Mouse (Mus musculus) neural tube, embryonic 13.5 days (tissue): ENCODE measurements at regions not wholly inside any gene's neighbourhood (a gene's known extent, or its start where the extent isn't known, plus 50 kb on each side); places are given as distances from the start of the nearest gene placed in this dataset.

ENCODE experiments used
- ATAC-seq: fragments of 200-750 bp; cut with Nextera tagmentation; 2 replicates; pipeline ENCODE4 v1.8.0; 2017; ENCODE audit warnings: low read depth, mild to moderate bottlenecking, moderate TSS enrichment, moderate library complexity
- H3K27ac ChIP-seq: fragments of 300-500 bp; sonication (generic); replicated peaks from 2 replicates; pipeline ENCODE4 v1.5.1; 2015; ENCODE audit warnings: moderate library complexity, mild to moderate bottlenecking, inconsistent platforms
- H3K27me3 ChIP-seq: fragments of 300-500 bp; sonication (generic); 2 replicates; pipeline ENCODE4 v1.6.1; 2015; ENCODE audit warnings: mild to moderate bottlenecking, inconsistent platforms
- H3K36me3 ChIP-seq: fragments of 300-500 bp; sonication (generic); 2 replicates; pipeline ENCODE4 v1.6.1; 2015; ENCODE audit warnings: mild to moderate bottlenecking, inconsistent platforms
- H3K4me1 ChIP-seq: fragments of 300-500 bp; sonication (generic); replicated peaks from 2 replicates; pipeline ENCODE4 v1.6.1; 2015; ENCODE audit warnings: inconsistent platforms
- H3K4me2 ChIP-seq: fragments of 300-500 bp; sonication (generic); 2 replicates; pipeline ENCODE4 v1.6.1; 2015; ENCODE audit warnings: inconsistent platforms, mild to moderate bottlenecking, moderate library complexity
- H3K4me3 ChIP-seq: fragments of 300-500 bp; sonication (generic); 2 replicates; pipeline ENCODE4 v1.5.1; 2015; ENCODE audit warnings: mild to moderate bottlenecking, inconsistent platforms
- H3K9ac ChIP-seq: fragments of 300-500 bp; sonication (generic); 2 replicates; pipeline ENCODE4 v1.6.1; 2015; ENCODE audit warnings: moderate library complexity, mild to moderate bottlenecking, inconsistent platforms
- H3K9me3 ChIP-seq: fragments of 300-500 bp; sonication (generic); 2 replicates; pipeline ENCODE4 v1.6.1; 2016; ENCODE audit warnings: inconsistent platforms
- WGBS: fragments of 180-500 bp; shearing (Covaris S2); methylation state at CpG from one replicate; pipeline ENCODE4 v1.1.7; 2015; 5-methylcytosine and 5-hydroxymethylcytosine counted together

GRCm38 (mm10) chr9:118204456-118204855, 54.5 kb upstream of the Cmc1 start:
- H3K9ac ChIP-seq, result no peak overlapping the region
- H3K4me2 ChIP-seq, result no peak overlapping the region
- H3K36me3 ChIP-seq, result no peaks in the 10 kb centered on the region
- no peaks in the 10 kb centered on the region; the same call in 1 of the 2 replicates for H3K9me3 ChIP-seq
- H3K27me3 ChIP-seq, result no peaks in the 10 kb centered on the region
- ATAC-seq, result no peak
- WGBS, result 88% methylated on average over 9 of the region's 9 CpGs
- H3K4me1 ChIP-seq, result no peaks in the 10 kb centered on the region
- H3K4me3 ChIP-seq, result no peak overlapping the region
- H3K27ac ChIP-seq, result no peak overlapping the region

DNA sequence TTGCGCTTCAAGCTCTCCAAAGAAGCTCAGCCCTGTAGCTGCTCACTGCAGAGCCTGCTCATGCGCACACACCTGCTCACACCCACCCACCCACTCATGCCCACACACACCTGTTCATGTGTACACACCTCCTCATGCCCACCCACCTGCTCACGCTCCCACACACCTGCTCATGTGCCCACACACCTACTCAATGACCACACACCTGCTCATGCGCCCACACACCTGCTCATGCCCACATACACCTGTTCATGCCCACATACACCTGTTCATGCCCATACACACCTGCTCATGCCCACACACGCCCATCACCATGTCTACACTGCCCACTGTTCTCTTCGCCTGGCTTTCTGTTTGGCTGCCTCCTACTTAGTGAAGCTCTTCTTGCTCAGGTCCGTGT, 56.5 kb upstream of the Cmc1 start:
- Histone ChIP-seq H3K36me3 (no peaks in the 10 kb centered on the region), H3K4me1 (no peaks in the 10 kb centered on the region), H3K9ac (no peak overlapping the region), H3K27ac (no peak overlapping the region), H3K4me3 (no peak overlapping the region), H3K27me3 (no peaks in the 10 kb centered on the region), H3K9me3 (no peaks in the 10 kb centered on the region; the same call in 1 of the 2 replicates), H3K4me2 (no peak overlapping the region)
- WGBS, result 90% methylated on average over 7 of the region's 7 CpGs
- no peak for ATAC-seq

GRCm38 (mm10) chr9:118219696-118220095, 69.7 kb upstream of the Cmc1 start:
- H3K27me3 ChIP-seq, result no peaks in the 10 kb centered on the region
- no peak overlapping the region for H3K4me3 ChIP-seq
- 0 out of 2 replicates have a peak, but pooled peaks cover 3% of the 10 kb centered on the region for H3K9me3 ChIP-seq
- ATAC-seq, result no peak
- H3K4me1 ChIP-seq, result no peaks in the 10 kb centered on the region
- no peaks in the 10 kb centered on the region for H3K36me3 ChIP-seq
- no peak overlapping the region for H3K27ac ChIP-seq
- no peak overlapping the region for H3K9ac ChIP-seq
- WGBS, result 87% methylated on average over 5 of the region's 5 CpGs
- H3K4me2 ChIP-seq, result no peak overlapping the region

DNA sequence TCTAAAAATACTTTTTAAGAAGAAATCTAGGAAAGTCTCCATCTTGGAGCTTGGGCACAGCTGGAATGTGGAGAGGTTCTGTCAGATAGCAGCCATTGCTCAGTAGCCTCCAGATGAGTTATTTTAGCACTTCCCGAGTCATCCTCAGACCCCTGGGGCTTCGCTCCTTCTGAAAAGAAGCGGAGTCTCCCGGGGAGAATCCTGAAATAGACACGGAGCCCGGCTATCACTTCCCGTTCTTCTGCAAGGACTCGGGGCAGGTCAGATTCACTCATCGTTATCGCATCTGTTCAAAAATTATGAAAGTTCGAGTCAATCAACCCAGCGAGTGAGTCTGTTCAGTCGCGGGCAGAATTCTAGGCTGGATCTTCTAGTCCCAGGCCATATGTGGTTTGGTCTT, 71.2 kb upstream of the Cmc1 start:
- ATAC-seq, result no peak
- Histone ChIP-seq H3K27me3 (no peaks in the 10 kb centered on the region), H3K4me1 (no peaks in the 10 kb centered on the region), H3K9ac (no peak overlapping the region), H3K4me3 (no peak overlapping the region), H3K27ac (no peak overlapping the region), H3K36me3 (no peaks in the 10 kb centered on the region), H3K4me2 (no peak overlapping the region), H3K9me3 (no peaks in the 10 kb centered on the region)
- WGBS, result 84% methylated on average over 14 of the region's 14 CpGs

DNA sequence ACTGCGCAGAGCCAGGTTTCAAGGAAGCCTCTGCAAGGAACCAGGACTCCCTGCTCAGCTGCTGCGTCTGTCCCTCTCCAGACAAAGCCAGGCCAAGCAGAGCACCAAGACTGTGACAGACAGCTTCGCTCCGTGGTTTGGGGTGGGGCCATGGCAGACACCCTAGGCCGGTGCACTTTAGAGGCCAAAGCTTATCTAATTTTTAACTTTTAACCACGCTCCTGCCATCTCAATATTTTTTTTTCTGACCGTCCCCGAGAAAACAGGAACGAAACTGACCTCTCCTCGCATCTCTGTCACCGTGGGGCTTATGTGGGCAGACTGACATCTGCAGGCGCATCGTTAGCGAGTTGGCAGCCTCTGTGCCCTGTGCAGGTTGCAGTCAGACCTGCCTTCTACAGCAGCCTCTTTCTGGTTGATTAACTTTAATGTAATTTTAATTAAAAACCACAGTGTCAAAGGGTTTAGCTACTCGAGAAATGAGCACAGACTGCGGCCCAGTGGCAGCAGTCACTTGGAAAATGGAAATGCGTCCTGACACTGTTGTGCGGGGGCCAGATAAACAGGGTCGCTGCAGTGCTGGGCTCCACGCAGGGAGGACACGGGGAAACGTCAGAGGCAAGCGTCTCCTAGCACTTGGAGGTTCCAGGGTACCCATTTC, 77.6 kb upstream of the Cmc1 start:
- H3K27me3 ChIP-seq, result no peaks in the 10 kb centered on the region
- H3K4me1 ChIP-seq, result peaks cover 21% of the 10 kb centered on the region
- WGBS, result 48% methylated on average over 23 of the region's 23 CpGs
- H3K36me3 ChIP-seq, result no peaks in the 10 kb centered on the region
- no peak overlapping the region for H3K4me2 ChIP-seq
- no peak overlapping the region for H3K4me3 ChIP-seq
- peak; percentile 67 for ATAC-seq
- H3K27ac ChIP-seq, result peak overlapping the region; percentile 52; the same call in 1 of the 2 replicates
- no peak overlapping the region for H3K9ac ChIP-seq
- H3K9me3 ChIP-seq, result no peaks in the 10 kb centered on the region

DNA sequence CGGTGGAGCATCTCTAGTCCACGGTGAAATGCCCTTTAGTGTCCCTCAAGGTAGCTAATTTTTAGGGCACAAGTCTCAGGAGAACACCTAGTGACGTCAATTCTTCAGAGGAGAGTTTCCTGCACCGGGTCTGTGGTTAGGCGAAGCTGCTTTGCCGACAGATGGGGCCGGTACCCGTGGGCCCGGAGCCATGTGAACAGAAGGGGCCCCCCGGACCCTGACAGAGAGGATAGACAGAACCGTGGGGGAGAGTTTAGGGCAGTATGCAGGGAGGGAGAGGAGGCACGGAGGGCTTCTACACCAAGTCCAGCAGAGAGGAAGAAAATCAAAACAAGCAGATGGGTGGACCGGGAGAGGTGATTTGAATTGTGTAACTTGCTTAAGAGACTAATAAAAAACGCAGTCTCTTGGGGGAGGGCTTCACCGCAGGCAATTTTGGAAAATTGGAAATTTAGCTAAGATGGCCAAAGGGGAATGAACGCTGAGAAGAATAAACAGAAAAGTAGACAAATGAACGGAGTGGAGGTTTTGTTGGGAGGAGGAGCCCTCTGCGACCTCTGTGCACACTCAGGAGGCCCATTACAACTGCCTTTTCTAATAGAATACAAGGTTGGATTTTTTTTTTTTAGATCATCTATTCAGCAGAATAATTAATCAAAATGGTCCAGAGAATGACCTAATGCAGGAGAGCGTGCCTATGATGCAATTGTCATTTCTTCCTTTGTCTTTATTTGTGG, 78.9 kb upstream of the Cmc1 start:
- no peaks in the 10 kb centered on the region for H3K27me3 ChIP-seq
- H3K27ac ChIP-seq, result no peak overlapping the region
- no peak overlapping the region for H3K9ac ChIP-seq
- no peaks in the 10 kb centered on the region for H3K36me3 ChIP-seq
- no peak overlapping the region for H3K4me3 ChIP-seq
- WGBS, result 42% methylated on average over 19 of the region's 19 CpGs
- H3K4me1 ChIP-seq, result peaks cover 21% of the 10 kb centered on the region
- no peak overlapping the region for H3K4me2 ChIP-seq
- H3K9me3 ChIP-seq, result no peaks in the 10 kb centered on the region
- peak; percentile 56; the same call in 1 of the 2 replicates for ATAC-seq

DNA sequence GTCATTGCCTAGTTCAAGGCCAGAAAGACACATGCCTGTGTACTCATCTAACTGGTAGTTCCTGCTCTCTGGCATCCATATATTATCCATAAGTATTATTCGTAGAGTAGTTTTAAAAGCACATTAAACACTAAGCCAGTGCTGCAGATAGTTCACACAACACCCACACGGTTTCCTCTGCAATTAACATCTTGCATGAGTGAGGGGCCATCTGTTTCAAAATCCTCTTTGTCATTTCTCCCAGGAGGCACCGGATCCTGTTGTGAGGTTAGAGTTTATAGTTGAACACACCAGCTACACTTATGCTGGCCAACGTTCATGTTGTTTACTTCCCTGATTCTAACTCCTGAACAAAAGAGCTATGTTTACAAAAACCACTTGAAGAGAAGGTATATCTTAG, 90.7 kb upstream of the Cmc1 start:
- no peak overlapping the region for H3K4me3 ChIP-seq
- no peaks in the 10 kb centered on the region for H3K36me3 ChIP-seq
- no peaks in the 10 kb centered on the region for H3K9me3 ChIP-seq
- H3K4me1 ChIP-seq, result no peaks in the 10 kb centered on the region
- H3K4me2 ChIP-seq, result no peak overlapping the region
- no peak overlapping the region for H3K27ac ChIP-seq
- no peaks in the 10 kb centered on the region for H3K27me3 ChIP-seq
- no peak for ATAC-seq
- no peak overlapping the region for H3K9ac ChIP-seq
- 54% methylated on average over 4 of the region's 4 CpGs for WGBS

DNA sequence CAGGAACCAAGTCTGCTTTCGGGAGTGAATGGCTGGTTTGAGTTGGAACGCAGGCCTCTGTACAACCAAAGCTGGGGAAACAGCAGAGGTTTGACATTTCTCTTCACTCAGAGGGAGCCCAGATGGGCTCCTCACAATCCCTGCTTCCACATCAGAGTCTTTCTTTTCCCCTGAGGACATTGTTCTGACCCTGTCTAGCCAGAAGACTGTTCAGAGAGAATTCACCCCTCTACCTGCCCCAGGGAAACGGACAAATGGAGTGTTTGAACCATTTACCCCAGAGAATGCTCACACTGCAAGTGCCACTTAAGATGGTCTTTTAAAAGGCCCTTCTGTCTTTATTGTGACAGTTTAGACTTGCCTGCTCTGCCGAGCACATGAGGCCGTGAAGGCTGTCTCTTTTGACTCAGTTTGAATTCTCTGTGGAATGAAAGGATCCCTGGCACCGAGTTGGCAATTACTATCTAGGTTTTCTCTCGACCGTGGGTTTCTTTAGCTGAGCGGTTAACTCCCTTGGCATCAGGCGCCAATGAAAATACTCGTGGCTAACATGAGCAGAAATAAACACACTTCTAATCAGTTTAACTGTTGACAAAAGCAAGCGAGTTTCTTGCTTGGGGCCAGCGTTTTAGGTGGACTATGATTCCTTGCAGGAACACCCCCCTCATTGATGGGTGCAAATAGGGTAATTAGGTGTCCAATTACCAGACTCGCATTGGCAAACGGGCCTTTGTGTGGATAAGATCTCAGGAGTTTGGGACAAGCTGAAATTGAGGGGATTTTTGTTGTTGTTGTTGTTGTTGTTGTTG, 97.0 kb upstream of the Cmc1 start:
- H3K27me3 ChIP-seq, result 0 out of 2 replicates have a peak, but pooled peaks cover 3% of the 10 kb centered on the region
- H3K27ac ChIP-seq, result no peak overlapping the region
- ATAC-seq, result no peak
- H3K9ac ChIP-seq, result no peak overlapping the region
- H3K4me1 ChIP-seq, result peaks cover 3% of the 10 kb centered on the region; the same call in 1 of the 2 replicates
- no peak overlapping the region for H3K4me3 ChIP-seq
- no peaks in the 10 kb centered on the region for H3K9me3 ChIP-seq
- H3K4me2 ChIP-seq, result peak overlapping the region; percentile 9; the same call in 1 of the 2 replicates
- 26% methylated on average over 15 of the region's 15 CpGs for WGBS
- H3K36me3 ChIP-seq, result no peaks in the 10 kb centered on the region

- H3K4me3 ChIP-seq, result no peak overlapping the region
- no peak overlapping the region for H3K27ac ChIP-seq
- no peaks in the 10 kb centered on the region for H3K9me3 ChIP-seq
- no peak overlapping the region for H3K4me2 ChIP-seq
- ATAC-seq, result no peak
- no peaks in the 10 kb centered on the region for H3K36me3 ChIP-seq
- H3K27me3 ChIP-seq, result no peaks in the 10 kb centered on the region
- peaks cover 9% of the 10 kb centered on the region for H3K4me1 ChIP-seq
- no peak overlapping the region for H3K9ac ChIP-seq
Observed at GRCm38 (mm10) chr9:118253829-118254228, 103.9 kb upstream of the Cmc1 start.

DNA sequence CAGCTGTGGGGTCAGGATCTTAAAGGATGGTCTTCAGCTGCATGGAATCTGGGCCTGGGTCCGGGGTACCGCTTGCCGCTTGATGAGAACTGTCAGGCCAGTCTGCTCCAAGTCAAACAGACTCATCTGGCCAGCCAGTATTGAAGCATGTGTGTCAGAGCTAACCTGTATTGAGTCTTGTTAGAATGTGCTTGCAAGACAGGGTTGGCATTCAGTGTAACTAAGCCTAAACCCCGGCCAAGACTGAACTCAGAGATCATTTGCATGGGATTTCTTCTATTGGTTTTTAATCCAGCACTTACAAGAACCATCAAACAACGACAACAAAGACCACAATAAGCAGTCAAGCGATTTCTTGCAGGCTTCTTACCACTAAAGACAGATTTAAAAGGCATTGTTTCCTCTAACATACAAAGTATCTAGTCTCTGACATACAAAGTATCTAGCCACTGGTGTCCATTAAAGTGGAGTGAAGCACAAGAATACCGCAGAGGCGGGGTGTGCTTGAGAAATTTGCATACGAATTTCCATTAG, 105.3 kb upstream of the Cmc1 start:
- 37% methylated on average over 9 of the region's 9 CpGs for WGBS

DNA sequence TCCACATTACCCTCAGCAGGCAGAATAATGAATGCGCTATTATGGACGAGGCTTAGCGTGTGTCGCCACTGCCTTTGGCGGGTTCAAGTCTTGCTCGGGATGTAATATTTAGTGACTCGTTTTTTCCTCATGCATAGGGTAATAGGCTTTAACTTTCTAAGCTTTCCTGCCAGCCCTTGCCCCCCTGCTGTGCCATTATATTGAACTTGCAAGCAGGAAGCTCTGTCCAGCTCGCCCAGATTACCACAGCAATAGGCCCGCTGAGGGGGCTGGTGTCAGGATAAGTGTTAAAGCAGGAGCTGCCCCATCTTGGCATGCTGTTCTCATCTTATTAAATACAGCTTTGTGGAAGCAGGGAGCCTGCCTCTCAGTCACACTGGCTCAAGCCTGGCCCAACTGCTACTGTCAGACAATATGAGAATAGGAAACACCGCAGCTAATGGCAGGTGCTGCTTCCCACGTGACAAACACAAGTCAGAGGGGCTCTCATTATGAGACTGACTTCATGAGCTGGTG, 105.8 kb upstream of the Cmc1 start:
- Histone ChIP-seq H3K4me2 (peak overlapping the region; percentile 7; the same call in 1 of the 2 replicates), H3K4me3 (no peak overlapping the region), H3K9me3 (no peaks in the 10 kb centered on the region), H3K9ac (no peak overlapping the region), H3K4me1 (peaks cover 9% of the 10 kb centered on the region), H3K27me3 (no peaks in the 10 kb centered on the region), H3K27ac (no peak overlapping the region), H3K36me3 (no peaks in the 10 kb centered on the region)
- WGBS, result 7% methylated on average over 11 of the region's 11 CpGs
- ATAC-seq, result peak; percentile 77

More for the DNA sequence above, 105.3 kb upstream of the Cmc1 start:
- Histone ChIP-seq H3K4me2 (peak overlapping the region; percentile 7; the same call in 1 of the 2 replicates), H3K4me1 (peaks cover 9% of the 10 kb centered on the region), H3K4me3 (no peak overlapping the region), H3K27me3 (no peaks in the 10 kb centered on the region), H3K9me3 (no peaks in the 10 kb centered on the region), H3K9ac (no peak overlapping the region), H3K27ac (no peak overlapping the region), H3K36me3 (no peaks in the 10 kb centered on the region)
- peak; percentile 27 for ATAC-seq

GRCm38 (mm10) chr9:118266298-118266697, 116.3 kb upstream of the Cmc1 start:
- no peak for ATAC-seq
- Histone ChIP-seq H3K4me1 (no peaks in the 10 kb centered on the region), H3K4me3 (no peak overlapping the region), H3K9me3 (no peaks in the 10 kb centered on the region), H3K4me2 (no peak overlapping the region), H3K27me3 (no peaks in the 10 kb centered on the region), H3K27ac (no peak overlapping the region), H3K36me3 (no peaks in the 10 kb centered on the region), H3K9ac (no peak overlapping the region)
- 48% methylated on average over 5 of the region's 5 CpGs for WGBS
